Mouse (Mus musculus): Measurements from ENCODE around the gene Ephb1. TPM values are rescaled to one million over a fixed set of nuclear protein-coding genes. Genes with fewer than 3 reads are reported as not detected.
A peak's percentile ranks its signal among the peaks of the same experiment; 100 is the strongest.

Ephb1 gene
- 10 to 100 TPM; 47.3 to 50.4 TPM for total RNA-seq (2021)

DNA sequence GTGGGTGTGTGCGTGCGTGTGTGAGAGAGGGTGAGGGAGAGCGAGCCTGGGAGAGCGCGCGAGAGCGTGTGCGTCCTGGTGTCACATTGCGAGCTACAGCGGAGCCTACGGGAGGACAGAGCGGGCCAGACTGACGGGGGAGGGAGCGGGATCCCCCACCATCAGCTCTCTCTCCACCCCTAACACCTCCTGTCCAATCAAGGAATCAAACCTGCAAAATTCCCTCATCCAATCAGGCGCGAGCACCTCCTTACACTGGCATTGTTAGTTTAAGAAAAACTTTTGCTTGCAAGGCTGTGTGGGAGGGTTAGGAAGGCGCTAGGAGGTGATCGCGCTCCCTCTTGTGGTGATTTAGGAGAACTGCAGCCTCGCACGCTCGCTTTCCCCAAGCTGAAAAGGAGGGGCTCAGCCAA lies at the start of gene Ephb1:
Gene Ephb1, minus strand, starts transcription at position 133 of the 413 bp plus-strand sequence.
- peak; percentile 87 for DNase-seq
- intact Hi-C loops (cut with DNase I), result loop anchor here (2.0 to 10.0 kb wide), 6 partner anchors 190 to 1170 kb away; no protein-coding TSS in a partner anchor

DNA sequence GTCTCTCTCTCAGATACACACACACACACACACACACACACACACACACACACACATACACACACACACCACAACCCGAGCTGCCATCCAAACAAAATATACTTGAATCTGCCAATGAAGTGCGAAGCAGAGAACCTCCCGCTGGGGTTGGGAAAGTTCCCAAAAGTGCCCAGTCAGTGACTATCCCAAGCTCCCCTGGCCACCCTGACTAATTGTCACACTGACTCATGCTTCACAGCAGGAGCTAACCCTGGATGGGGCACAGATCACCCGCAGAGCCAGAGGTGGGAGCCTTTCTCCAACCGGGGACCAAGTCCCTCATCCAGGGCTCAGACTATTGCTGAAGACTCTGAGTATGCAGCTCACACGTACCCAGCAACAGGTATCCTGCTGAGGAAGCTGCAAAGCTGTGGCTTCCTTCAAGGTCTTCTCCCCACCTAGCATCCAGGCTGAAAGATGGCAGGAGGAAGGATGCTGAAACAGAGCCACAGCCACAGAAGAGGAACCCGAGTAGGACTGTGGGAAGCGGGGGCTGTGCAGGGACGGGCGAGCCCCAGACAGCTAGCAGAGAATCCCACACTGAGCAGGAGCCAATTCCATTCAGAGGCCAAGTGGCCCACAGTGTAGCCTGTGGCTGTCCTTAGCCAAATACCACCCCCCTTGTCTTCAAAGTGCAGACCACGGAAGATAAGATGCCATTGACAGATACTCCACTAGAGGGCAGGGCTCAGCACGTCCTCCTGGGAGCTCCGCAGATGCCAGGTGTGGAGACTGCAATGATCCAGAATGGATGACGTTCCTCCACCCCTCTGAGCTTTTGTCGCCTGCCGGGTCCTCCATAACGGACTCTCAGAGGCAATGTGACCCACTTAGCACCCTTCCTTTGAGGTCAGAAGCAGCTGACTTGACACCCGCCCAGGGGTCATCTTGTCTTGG lies 48.9 kb upstream of the Ephb1 start:
- intact Hi-C loops (cut with DNase I), result no loop called here
- peak; percentile 71 for DNase-seq

DNA sequence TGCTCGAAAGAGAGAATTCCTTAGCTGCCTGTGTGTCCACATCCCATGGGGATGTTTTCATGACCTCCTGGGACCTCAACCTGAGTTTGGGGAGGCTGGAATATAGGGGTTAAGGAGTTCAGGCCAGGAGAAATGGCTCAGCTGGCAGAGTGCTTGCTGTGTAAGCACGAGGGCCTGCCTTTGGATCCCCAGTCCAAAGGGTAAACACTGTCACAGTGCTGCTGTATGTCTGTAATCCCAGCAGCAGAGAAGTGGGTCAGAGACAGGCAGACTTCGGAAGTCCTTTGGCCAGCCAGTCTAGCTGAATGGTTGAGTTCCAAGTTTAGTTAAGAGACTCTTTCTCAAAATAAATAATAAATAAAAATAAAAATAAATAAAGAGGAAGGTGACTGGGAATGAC lies 48.2 kb upstream of the Ephb1 start:
- intact Hi-C loops (cut with DNase I), result no loop called here

DNA sequence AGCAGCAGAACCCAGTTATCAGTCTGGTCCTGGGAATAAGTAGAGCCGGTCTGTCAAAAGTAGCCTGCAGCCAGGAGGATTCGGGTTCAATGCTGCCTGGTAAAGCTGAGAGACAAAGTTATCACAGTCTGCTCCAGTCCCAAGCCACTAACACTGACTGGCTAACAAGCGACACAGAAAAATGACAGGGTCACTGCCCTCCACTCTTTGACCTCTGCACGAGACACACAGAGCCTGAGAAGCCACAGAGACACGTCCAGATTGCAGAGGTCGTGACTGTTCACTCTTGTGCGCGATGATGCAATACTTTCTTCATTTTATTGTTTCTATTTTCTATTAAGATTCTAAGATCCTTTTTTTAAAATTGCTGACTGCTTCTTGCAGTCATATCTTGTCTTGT lies 33.8 kb upstream of the Ephb1 start:
- intact Hi-C loops (cut with DNase I), result no loop called here

More for the DNA sequence above, 48.2 kb upstream of the Ephb1 start:
- no peak for DNase-seq

DNA sequence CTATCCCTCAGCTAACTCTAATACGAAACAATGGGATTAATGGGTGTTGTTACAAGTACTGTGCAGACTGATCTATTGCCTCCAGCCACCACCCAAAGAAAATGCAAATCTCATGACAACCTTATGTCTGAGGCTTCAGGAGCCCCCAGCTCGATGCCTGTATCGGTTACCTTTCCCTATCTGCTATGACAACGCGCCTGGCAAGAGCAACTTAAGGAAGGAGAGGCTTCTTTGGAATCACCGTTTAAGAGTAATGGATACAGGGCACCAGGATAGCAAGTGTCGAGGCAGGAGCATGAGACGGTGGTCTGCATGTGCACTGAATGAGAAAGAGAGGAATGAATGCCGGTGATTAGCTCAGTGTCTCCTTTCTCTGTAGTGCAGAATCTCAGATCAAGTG lies 32.3 kb upstream of the Ephb1 start:
- no peak for DNase-seq
- intact Hi-C loops (cut with DNase I), result no loop called here

More for the DNA sequence above, 33.8 kb upstream of the Ephb1 start:
- no peak for DNase-seq

DNA sequence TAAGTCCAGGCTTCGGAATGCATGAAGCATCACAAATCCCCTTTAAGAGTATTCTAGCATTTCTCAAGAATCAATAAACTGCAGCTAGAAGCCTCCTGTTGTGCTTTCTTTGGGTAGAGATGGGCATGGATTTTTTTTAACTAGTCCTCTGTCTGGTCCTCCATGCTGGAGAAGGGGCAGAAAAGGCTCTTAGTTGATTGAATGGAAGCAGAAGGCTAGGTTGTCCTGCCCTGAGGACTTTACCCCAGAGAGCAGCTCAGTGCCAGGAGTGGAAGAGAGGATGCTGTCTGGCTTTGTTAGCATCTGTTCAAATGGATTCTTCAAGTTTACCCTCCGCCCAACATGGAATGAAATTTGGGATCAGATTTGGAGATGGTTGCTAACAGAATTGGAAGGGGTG lies 25.7 kb upstream of the Ephb1 start:
- no peak for DNase-seq
- intact Hi-C loops (cut with DNase I), result no loop called here

DNA sequence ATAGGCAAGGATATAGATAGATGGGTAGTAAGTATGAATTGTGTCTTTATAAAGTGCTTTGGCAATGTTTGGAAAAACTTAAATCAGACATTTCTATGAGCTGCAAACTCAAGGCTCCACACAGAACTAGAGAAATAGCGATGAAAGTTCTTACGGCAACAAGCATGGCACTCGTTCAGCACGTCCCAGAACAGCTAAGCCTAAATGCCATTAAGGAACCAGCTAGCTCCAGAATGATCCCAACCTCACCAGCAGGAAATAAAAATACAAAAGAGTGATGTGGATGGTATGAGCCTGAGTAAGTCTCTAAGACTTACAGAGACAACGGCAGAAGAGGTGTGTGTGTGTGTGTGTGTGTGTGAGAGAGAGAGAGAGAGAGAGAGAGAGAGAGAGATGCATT lies 20.2 kb upstream of the Ephb1 start:
- intact Hi-C loops (cut with DNase I), result no loop called here
- DNase-seq, result no peak

DNA sequence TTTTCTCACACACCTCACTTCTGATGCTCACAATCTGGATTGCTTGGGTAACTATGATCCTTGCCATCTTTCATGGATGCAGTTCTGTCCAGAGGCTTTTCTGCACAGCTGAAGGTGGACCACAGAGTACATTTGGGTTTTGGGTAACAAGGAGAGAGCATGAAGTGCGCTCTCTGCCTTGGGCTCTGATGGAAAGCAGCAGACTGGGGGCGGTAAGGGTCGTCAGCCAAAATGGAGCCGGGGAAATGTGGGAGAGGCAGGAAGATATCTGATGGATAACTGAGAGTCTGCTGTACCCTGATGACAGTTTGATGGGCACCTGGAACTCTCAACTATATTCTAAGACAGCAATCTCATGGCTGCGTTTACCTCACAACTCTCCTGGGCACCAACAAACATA lies 19.4 kb upstream of the Ephb1 start:
- no peak for DNase-seq
- intact Hi-C loops (cut with DNase I), result no loop called here

DNA sequence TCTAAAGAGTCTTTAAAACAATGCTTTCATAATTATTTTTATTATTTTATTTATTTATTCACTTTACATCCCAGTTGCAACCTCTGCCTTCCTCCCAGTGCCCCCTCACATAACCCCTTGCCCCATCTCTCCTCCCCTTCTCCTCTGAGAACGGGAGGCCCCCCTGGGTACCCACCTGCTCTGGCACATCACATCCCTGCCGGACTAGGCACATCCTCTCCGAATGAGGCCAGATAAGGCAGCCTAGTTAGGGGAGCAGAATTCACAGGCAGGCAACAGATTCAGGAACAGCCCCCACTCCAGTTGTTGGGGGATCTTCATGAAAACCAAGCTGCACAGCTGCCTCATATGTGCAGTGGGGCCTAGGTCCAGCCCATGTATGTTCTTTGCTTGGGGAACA lies 17.4 kb upstream of the Ephb1 start:
- DNase-seq, result no peak
- intact Hi-C loops (cut with DNase I), result no loop called here

DNA sequence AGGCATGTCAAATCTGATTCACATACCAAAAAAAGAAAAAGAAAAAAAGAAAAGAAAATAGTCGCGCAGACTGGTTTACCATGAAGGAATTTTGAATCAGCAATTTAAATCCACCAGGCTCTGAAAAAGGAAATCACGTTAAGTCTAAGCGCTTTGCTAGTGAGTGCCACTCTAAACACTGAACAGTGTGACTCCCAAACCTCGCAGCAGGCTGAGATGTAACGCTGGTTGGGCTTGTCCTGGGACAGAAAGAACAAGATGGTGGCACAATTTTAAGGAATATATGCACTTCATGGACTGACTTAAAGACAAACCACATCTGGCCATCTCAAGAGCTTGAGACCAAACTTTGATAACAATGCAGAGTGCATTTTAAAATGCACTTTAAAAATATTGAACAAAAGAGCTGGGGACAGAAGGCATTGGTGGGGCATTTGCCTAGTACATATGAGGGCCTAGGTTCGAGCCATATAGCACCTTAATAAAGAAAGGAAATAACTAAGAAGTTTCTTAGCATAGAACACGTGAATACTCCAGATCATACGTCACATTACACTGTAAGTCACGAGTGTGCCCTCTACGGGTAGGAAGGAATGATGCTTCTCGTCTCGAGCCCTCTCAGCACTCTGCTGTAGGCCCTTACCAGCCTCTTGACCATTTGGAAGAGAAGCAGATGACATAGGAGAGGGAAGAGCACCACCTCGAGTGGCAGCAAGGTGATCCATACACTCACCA lies 16.7 kb upstream of the Ephb1 start:
- no peak for DNase-seq
- intact Hi-C loops (cut with DNase I), result no loop called here

DNA sequence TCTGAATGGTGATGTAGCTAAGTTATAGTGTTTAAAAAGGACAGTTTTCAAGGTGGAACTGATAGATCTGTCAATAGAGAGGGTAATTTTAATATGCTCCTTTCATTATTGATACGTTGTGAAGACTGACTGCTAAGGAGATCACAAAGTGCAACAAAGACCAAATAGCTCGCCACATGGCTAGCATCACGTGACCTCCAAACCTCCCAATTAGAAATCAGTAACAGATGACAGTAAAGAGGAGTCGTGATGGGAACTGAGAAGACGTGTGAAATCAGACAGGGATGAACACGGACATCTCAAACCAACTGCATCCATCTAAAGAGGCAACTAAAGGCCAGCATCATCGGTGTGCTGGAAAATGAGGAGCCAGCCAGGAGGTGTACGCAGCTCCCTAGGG lies 15.6 kb upstream of the Ephb1 start:
- intact Hi-C loops (cut with DNase I), result no loop called here
- DNase-seq, result no peak

DNA sequence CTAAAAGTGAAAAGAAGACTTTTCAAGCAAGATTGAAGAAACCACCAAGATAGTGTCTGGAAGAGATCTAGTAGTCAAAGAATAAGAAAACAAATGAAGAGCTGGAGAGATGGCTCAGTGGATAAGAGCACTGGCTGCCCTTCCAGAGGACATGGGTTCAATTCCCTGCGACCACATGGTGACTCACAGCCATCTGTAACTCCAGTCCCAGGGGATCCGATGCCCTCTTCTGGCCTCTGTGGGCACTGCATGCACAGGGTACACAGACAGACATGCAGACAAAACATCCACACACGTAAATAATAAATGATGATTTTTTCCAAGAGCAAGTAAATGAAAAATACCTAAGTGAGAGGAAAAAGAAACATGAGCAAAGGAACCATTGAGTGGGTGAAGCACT lies 14.6 kb upstream of the Ephb1 start:
- intact Hi-C loops (cut with DNase I), result no loop called here
- DNase-seq, result no peak

DNA sequence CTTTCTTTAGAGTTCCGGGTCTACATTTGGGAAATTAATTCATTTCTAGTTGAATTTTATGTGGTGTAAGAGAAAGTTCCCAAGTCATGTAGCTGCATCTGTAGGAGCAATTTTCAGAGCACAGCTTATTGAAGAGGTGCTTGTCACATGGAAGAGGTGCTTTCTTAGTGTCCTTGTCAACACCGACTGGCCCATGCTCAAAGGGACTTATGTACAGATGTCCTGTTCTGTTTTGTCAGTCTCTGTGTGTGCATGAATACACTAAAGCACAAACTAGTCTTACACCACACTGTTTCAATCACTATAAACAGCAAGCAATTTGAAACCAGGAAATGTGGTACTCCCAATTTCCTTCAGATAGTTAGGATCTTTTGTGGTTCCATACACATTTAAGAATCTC lies 13.3 kb upstream of the Ephb1 start:
- intact Hi-C loops (cut with DNase I), result no loop called here
- no peak for DNase-seq

DNA sequence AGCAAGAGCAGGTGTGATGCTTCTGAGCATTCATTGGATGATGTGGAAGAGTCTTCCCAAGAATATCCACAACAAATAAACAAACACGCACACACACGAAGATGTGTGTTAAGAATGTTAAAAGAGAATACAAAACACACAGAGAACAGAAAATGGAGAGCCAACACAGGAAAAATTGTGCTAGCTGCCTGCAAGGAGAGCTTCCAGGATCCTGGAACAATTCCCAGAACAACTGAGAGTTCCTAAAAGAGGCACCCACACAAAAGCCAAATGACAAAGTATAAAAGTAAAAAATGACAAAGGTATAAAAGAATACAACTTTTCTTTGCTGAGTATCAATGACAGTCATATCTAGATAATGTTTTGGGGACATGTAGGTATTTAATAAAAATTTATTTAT lies 11.0 kb upstream of the Ephb1 start:
- no peak for DNase-seq
- intact Hi-C loops (cut with DNase I), result no loop called here

DNA sequence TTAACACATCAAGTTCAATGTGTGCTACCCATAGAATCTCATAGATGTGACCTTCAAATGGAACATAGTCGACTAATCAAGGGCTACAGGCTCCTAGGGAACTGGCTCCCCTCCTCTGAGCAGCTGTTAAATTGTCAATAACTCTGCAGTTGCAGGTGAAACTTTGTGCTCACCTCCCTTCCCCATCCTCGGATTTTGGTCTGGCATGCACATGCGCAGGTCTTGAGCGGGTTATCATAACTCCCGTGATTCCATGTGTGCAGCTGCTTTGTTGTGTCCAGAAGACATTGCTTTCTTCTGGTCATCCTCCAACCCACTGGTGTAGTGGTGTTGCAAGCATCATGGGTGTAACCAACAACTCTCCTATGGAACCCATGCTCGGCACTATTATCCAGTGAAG lies 4.8 kb upstream of the Ephb1 start:
- intact Hi-C loops (cut with DNase I), result loop anchor here (10.0 kb wide), 2 partner anchors 185 to 1175 kb away; no protein-coding TSS in a partner anchor

DNA sequence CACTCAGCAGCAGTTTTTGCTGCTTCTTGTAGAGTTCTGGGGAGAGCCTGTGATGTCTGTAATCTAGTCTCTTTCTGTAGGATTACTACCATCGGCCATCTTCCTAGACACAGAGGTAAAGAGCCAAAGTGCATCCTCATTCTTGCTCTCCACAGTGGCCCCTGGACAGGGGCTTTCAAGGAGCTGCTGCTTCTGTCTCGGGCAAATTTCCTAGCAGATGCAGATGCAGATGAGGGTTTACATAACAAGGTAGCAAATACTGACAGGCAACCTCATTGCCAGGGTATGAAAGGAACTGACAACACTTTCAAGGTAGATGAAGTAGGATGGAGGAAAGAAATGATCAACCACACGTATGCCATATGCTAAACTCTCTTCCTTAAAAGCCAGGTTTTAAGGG lies 4.2 kb upstream of the Ephb1 start:
- DNase-seq, result no peak
- intact Hi-C loops (cut with DNase I), result loop anchor here (10.0 kb wide), 2 partner anchors 186 to 1174 kb away; no protein-coding TSS in a partner anchor

More for the DNA sequence above, 4.8 kb upstream of the Ephb1 start:
- no peak for DNase-seq

DNA sequence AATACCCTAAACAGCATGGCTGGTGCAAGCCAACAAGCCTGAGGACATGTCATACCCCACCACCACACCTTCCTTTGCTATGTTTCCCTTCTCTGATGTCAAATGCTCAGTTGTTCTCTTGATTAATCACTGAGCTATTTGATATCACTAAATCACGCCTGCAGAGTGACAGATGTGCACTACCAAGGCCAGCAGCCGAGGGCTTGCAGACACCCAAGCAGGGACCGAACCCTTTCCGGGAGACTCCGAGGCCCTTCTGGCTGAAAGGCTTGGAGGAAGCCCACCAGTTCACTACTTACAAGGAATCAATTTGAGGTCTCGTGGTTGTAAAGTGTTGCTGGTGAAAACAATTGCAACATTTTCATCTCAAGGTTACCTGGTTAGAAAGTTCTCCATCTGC lies 3.5 kb upstream of the Ephb1 start:
- intact Hi-C loops (cut with DNase I), result loop anchor here (10.0 kb wide), 2 partner anchors 187 to 1173 kb away; no protein-coding TSS in a partner anchor

DNA sequence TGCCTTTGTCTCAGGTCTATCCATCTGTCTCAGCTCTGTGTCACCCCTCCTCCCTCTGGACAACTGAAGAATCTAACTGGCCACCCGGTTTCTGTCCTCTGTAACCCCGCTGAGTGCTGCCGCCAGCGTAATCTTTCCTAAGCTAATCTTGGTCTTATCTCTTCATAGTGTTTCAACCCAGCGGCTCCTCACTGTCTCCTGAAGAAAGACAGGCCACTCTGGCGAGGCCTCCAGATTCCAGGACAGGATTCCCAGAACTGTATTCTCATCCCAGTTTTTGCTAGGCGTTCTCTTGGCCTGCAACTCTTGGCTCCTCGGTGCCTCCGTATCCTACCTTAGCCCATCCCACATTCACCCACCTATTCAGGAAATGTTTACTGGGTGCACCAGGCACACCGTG lies 2.0 kb upstream of the Ephb1 start:
- intact Hi-C loops (cut with DNase I), result loop anchor here (10.0 kb wide), 2 partner anchors 188 to 1172 kb away; no protein-coding TSS in a partner anchor
- no peak for DNase-seq

More for the DNA sequence above, 3.5 kb upstream of the Ephb1 start:
- no peak for DNase-seq

DNA sequence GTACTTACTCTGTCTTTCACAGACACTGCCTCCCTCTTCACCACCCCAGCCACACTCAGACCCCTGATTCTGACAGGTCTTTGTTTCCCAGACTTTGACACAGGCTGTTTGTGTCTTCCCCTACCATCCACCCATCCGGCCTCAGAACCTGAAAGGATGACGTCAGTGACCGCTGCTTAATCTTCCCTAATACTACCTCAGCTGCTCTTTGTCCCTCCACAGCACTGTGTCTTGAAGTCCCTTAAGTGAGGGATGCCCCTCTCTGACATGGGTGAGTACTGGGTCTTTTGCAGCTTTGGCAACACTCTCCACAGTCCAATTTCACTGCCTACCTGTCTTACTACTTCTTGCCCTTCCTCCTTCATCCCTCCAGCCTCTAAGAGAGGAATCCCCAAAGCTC lies 1.2 kb upstream of the Ephb1 start:
- intact Hi-C loops (cut with DNase I), result loop anchor here (2.0 to 10.0 kb wide), 4 partner anchors 189 to 1171 kb away; no protein-coding TSS in a partner anchor
- no peak for DNase-seq

DNA sequence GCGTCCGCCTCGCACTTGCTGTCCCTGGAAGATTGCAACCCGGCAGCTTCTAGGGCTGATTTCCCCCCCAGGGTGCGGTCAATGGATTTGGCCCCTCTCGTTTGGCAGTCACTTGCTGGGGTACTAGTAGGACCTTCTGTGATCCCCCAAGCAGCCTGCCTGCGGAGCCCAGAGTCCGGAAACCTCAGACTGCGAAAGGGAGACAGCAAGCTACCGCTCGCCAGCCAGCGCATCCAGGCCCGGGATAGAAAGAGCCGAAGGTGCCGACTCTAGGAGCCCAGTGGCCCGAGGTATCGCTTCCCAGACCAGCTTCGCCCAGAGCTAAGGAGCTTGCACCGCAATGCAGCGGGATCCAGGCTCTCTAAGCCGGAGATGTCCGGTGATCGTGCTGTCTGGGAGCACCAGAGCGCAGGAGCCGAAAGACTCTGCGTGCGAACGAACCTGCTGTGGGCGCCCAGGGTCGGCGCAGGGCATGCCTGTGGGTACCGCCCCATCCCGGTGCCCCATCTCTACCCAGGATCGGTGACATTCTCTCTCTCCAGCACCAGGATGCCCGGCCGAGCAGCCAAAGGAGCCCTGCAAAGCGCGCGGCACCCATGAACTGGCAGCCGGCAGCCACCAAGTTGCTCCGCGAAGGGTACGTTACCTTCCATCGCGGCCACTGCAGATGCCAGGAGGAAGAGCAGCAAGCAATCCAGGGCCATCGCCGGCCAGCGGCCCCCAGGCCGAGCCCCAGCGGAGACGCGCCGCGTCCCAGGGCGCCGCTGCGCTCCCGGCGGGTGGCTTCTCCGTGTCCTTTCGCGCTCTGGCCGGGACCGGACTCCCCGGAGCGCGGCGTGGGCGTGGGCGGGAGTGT lies 629 bp downstream of the Ephb1 start:
- intact Hi-C loops (cut with DNase I), result loop anchor here (2.0 to 10.0 kb wide), 6 partner anchors 191 to 1169 kb away; no protein-coding TSS in a partner anchor

More for the DNA sequence above, 629 bp downstream of the Ephb1 start:
- DNase-seq, result peak; percentile 50
